ENCODE assay signal across 19 mouse cellular contexts in genomic region chr2:101991726-101992125, GRCm38 (mm10).
DNase-seq lines count a peak whose midpoint lies in the region; ATAC-seq and TF ChIP-seq lines count a peak whose summit lies in the region.
"Had no signal": no experiment of that assay in that cellular context is flagged by ENCODE, and none has a peak within 500 bp of the region (broad histone marks: within the 10 kb centered on the region; RNA-seq: fewer than 3 reads in every experiment).

No protein-coding gene starts in this region.

- 13% methylated on average over 2 of the region's 2 CpGs for WGBS in thymus, adult 2 months
- 90% methylated on average over 2 of the region's 2 CpGs for WGBS in hindbrain, embryonic 16.5 days
- 92% methylated on average over 2 of the region's 2 CpGs for WGBS in forebrain, postnatal 0 days

- DNase-seq in spleen, postnatal 36 days (ENCODE audit: low spot score in 2 of 2) = peak; percentile 15 to 19
- no peak for DNase-seq in spleen, adult 12 weeks (ENCODE audit: low spot score)
- DNase-seq in thymus, adult 2 months = peak; percentile 47
- no peak for DNase-seq in forebrain, postnatal 0 days
- DNase-seq in left cerebral cortex, postnatal 14 days (ENCODE audit: low spot score in 2 of 2) = no peak
- DNase-seq: cerebellum, adult 11 months; heart, adult 18-20 months; heart, postnatal 14 days; kidney, adult 8-10 months; lung, postnatal 4 days; midbrain, embryonic 14.5 days had no signal

- no peak overlapping the region for H3K4me3 ChIP-seq in thymus, adult 2 months (ENCODE audit: control insufficient read depth, insufficient read depth, low read length)
- H3K4me3 ChIP-seq in hindbrain, embryonic 16.5 days (ENCODE audit: low read length) = no peak overlapping the region
- no peak overlapping the region for H3K4me3 ChIP-seq in forebrain, postnatal 0 days (ENCODE audit: low read depth, low read length)
- H3K4me3 ChIP-seq: embryonic facial prominence, embryonic 15.5 days; forebrain, embryonic 12.5 days; hindbrain, embryonic 15.5 days; left cerebral cortex, adult 2 months; limb, embryonic 12.5 days; liver, embryonic 15.5 days had no signal

- H3K27ac ChIP-seq in thymus, adult 2 months (ENCODE audit: control insufficient read depth, insufficient read depth, low read length) = peak overlapping the region; percentile 53
- H3K27ac ChIP-seq in hindbrain, embryonic 16.5 days (ENCODE audit: low read depth, low read length) = no peak overlapping the region
- no peak overlapping the region for H3K27ac ChIP-seq in forebrain, postnatal 0 days (ENCODE audit: low read depth, low read length)
- H3K27ac ChIP-seq: embryonic facial prominence, embryonic 15.5 days; forebrain, embryonic 12.5 days; hindbrain, embryonic 15.5 days; left cerebral cortex, adult 2 months; limb, embryonic 12.5 days; liver, embryonic 15.5 days had no signal

- no peaks in the 10 kb centered on the region for H3K9me3 ChIP-seq in hindbrain, embryonic 16.5 days (ENCODE audit: control insufficient read depth, low read length)
- H3K9me3 ChIP-seq in forebrain, postnatal 0 days (ENCODE audit: low read length) = no peaks in the 10 kb centered on the region
- H3K9me3 ChIP-seq: embryonic facial prominence, embryonic 15.5 days; forebrain, embryonic 12.5 days; hindbrain, embryonic 15.5 days; limb, embryonic 12.5 days; liver, embryonic 15.5 days had no signal

- H3K27me3 ChIP-seq in thymus, adult 2 months (ENCODE audit: control insufficient read depth, insufficient read depth, low read length) = no peaks in the 10 kb centered on the region
- H3K27me3 ChIP-seq in hindbrain, embryonic 16.5 days (replicated peaks; ENCODE audit: control insufficient read depth, insufficient read depth, low read length) = no peaks in the 10 kb centered on the region
- H3K27me3 ChIP-seq in forebrain, postnatal 0 days (ENCODE audit: insufficient read depth, low read length) = no peaks in the 10 kb centered on the region
- H3K27me3 ChIP-seq: embryonic facial prominence, embryonic 15.5 days; forebrain, embryonic 12.5 days; hindbrain, embryonic 15.5 days; limb, embryonic 12.5 days; liver, embryonic 15.5 days had no signal

- no peak for TF ChIP-seq POLR2A in thymus, adult 2 months (IDR thresholded peaks at IDR 0.05; ENCODE audit: control insufficient read depth, extremely low read depth, insufficient read depth, low read length, poor library complexity)

- ATAC-seq in hematopoietic stem cell, adult 5-6 weeks (replicated peaks in 1 of 2; ENCODE audit: insufficient read depth in 1 of 2, low FRiP score in 2 of 2, low TSS enrichment in 1 of 2, low read depth in 1 of 2, poor library complexity in 2 of 2, severe bottlenecking in 2 of 2) = peak; percentile 42 to 59; a peak in 2 of 4 replicates
- ATAC-seq in hindbrain, embryonic 16.5 days = no peak
- no peak for ATAC-seq in forebrain, postnatal 0 days

- H3K4me2 ChIP-seq in hindbrain, embryonic 16.5 days (ENCODE audit: low read length) = no peak overlapping the region
- no peak overlapping the region for H3K4me2 ChIP-seq in forebrain, postnatal 0 days (ENCODE audit: low read depth)
- H3K4me2 ChIP-seq: embryonic facial prominence, embryonic 15.5 days; forebrain, embryonic 12.5 days; hindbrain, embryonic 15.5 days; limb, embryonic 12.5 days; liver, embryonic 15.5 days had no signal

- intact Hi-C loops in left cerebral cortex, postnatal 14 days (cut with DNase I) = no loop called here

- peaks cover 28% of the 10 kb centered on the region for H3K4me1 ChIP-seq in thymus, adult 2 months (replicated peaks; ENCODE audit: control insufficient read depth, insufficient read depth, low read length)
- peaks cover 2% of the 10 kb centered on the region for H3K4me1 ChIP-seq in hindbrain, embryonic 16.5 days (ENCODE audit: control insufficient read depth, insufficient read depth, low read depth, low read length)
- 0 out of 2 replicates have a peak, but pooled peaks cover 6% of the 10 kb centered on the region for H3K4me1 ChIP-seq in forebrain, postnatal 0 days (ENCODE audit: insufficient read depth)

- H3K9ac ChIP-seq in hindbrain, embryonic 16.5 days (ENCODE audit: low read depth, low read length) = no peak overlapping the region
- no peak overlapping the region for H3K9ac ChIP-seq in forebrain, postnatal 0 days
- H3K9ac ChIP-seq: embryonic facial prominence, embryonic 15.5 days; forebrain, embryonic 12.5 days; hindbrain, embryonic 15.5 days; limb, embryonic 12.5 days; liver, embryonic 15.5 days had no signal

- no peak for TF ChIP-seq CTCF in thymus, adult 2 months (IDR thresholded peaks at IDR 0.05; ENCODE audit: borderline replicate concordance, control insufficient read depth, extremely low read depth, insufficient read depth, low read length, poor library complexity)
- TF ChIP-seq CTCF in forebrain, postnatal 0 days (IDR thresholded peaks at IDR 0.05; ENCODE audit: low read depth) = no peak

- H3K36me3 ChIP-seq in thymus, adult 2 months (ENCODE audit: control insufficient read depth, insufficient read depth, low read length) = no peaks in the 10 kb centered on the region
- H3K36me3 ChIP-seq in hindbrain, embryonic 16.5 days (ENCODE audit: control insufficient read depth, insufficient read depth, low read length) = no peaks in the 10 kb centered on the region
- no peaks in the 10 kb centered on the region for H3K36me3 ChIP-seq in forebrain, postnatal 0 days (ENCODE audit: insufficient read depth)
- H3K36me3 ChIP-seq: embryonic facial prominence, embryonic 15.5 days; forebrain, embryonic 12.5 days; hindbrain, embryonic 15.5 days; limb, embryonic 12.5 days; liver, embryonic 15.5 days had no signal

Comparison
In these comparisons a context has a peak if more than half of its experiments do, and no peak if none do; other contexts are left out.
1. DNase-seq: peak in spleen, postnatal 36 days (2 of 2) and thymus, adult 2 months (single experiment); none in spleen, adult 12 weeks (single experiment), forebrain, postnatal 0 days (single experiment) and left cerebral cortex, postnatal 14 days (0 of 2).
2. ATAC-seq: peak in hematopoietic stem cell, adult 5-6 weeks (2 of 2); none in hindbrain, embryonic 16.5 days (single experiment) and forebrain, postnatal 0 days (single experiment).